Mouse (Mus musculus): ENCODE data around the gene Icam4. TPM values are rescaled to one million over a fixed set of nuclear protein-coding genes. Genes with fewer than 3 reads are reported as not detected.

Icam4 gene
- polyA plus RNA-seq, 1 experiment = 0.21 TPM

DNA sequence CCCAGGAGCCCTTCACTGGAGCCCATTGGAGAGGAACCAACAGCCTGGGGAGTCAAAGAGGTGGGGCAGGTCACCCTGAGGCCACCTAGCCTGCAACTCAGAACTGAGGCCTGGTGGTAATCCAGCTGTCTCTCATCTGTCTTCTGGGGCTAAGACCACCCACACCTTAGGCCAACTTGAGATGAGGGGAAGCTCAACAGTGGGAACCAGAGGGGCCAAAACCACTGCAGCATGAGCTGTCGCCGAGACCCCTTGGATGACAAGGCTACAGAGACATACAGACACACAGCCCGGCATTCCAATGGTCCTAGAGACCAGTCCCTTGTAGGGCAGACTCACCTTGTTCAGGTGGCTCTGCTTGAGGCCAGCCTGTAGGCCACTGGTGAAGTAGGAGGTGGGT lies 46.5 kb downstream of the Icam4 start:
- Histone ChIP-seq H3K4me1 (ENCODE audit: control insufficient read depth, insufficient read depth, low read length) (peaks cover 5% of the 10 kb centered on the region), H3K4me3 (ENCODE audit: control insufficient read depth, low read depth, low read length) (no peak overlapping the region), H3K27ac (ENCODE audit: control insufficient read depth, insufficient read depth, low read depth, low read length) (no peak overlapping the region), H3K27me3 (ENCODE audit: control insufficient read depth, insufficient read depth, low read length) (no peaks in the 10 kb centered on the region), H3K36me3 (ENCODE audit: control insufficient read depth, insufficient read depth, low read length) (peaks cover 4% of the 10 kb centered on the region)
- TF ChIP-seq CTCF (IDR thresholded peaks at IDR 0.05; ENCODE audit: control insufficient read depth, insufficient read depth, insufficient replicate concordance, low read depth, low read length) (no peak), POLR2A (IDR thresholded peaks at IDR 0.05; ENCODE audit: control insufficient read depth, low read depth, low read length) (no peak)

Other genes starting within 250 kb of the Icam4 start
- 0.62 and 1.0 TPM in 2 replicates for gene Col5a3, start 214.3 kb upstream of the Icam4 start, polyA plus RNA-seq (2012; rRNA removed)
- gene Rdh8, start 210.9 kb upstream of the Icam4 start, polyA plus RNA-seq (2012; rRNA removed) = not detected in 2 replicates
- gene A230050P20Rik, start 160.7 kb upstream of the Icam4 start, polyA plus RNA-seq (2012; rRNA removed) = 2.6 and 3.1 TPM in 2 replicates
- gene Angptl6, start 149.6 kb upstream of the Icam4 start, polyA plus RNA-seq (2012; rRNA removed) = 0.88 and 1.1 TPM in 2 replicates
- gene Ppan, start 141.2 kb upstream of the Icam4 start, polyA plus RNA-seq (2012; rRNA removed) = 28.4 and 32.2 TPM in 2 replicates
- 223 and 282 TPM in 2 replicates for gene Eif3g, start 130.8 kb upstream of the Icam4 start, polyA plus RNA-seq (2012; rRNA removed)
- gene Dnmt1, start 69.5 kb upstream of the Icam4 start, polyA plus RNA-seq (2012; rRNA removed) = 15.4 and 18.3 TPM in 2 replicates
- 0.70 and 0.87 TPM in 2 replicates for gene S1pr2, start 52.6 kb upstream of the Icam4 start, polyA plus RNA-seq (2012; rRNA removed)
- 45.1 and 51.5 TPM in 2 replicates for gene Mrpl4, start 26.6 kb upstream of the Icam4 start, polyA plus RNA-seq (2012; rRNA removed)
- 1.8 TPM in 2 replicates for gene Icam1, start 13.4 kb upstream of the Icam4 start, polyA plus RNA-seq (2012; rRNA removed)
- gene Icam5, start 2.7 kb downstream of the Icam4 start, polyA plus RNA-seq (2012; rRNA removed) = 4.0 and 4.2 TPM in 2 replicates
- 1.7 and 2.4 TPM in 2 replicates for gene Zglp1, start 37.7 kb downstream of the Icam4 start, polyA plus RNA-seq (2012; rRNA removed)
- 0.11 and 0.36 TPM in 2 replicates for gene Gm49373, start 43.7 kb downstream of the Icam4 start, polyA plus RNA-seq (2012; rRNA removed)
- 26.1 and 28.7 TPM in 2 replicates for gene Fdx1l, start 44.2 kb downstream of the Icam4 start, polyA plus RNA-seq (2012; rRNA removed)
- gene Gm38431, start 62.6 kb downstream of the Icam4 start, polyA plus RNA-seq (2012; rRNA removed) = 5.1 and 5.3 TPM in 2 replicates
- gene Raver1, start 62.6 kb downstream of the Icam4 start, polyA plus RNA-seq (2012; rRNA removed) = 71.1 and 78.7 TPM in 2 replicates
- 11.4 and 12.5 TPM in 2 replicates for gene Tyk2, start 101.9 kb downstream of the Icam4 start, polyA plus RNA-seq (2012; rRNA removed)
- gene Cdc37, start 120.6 kb downstream of the Icam4 start, polyA plus RNA-seq (2012; rRNA removed) = 38.1 and 40.6 TPM in 2 replicates
- 80.2 and 82.0 TPM in 2 replicates for gene Pde4a, start 136.3 kb downstream of the Icam4 start, polyA plus RNA-seq (2012; rRNA removed)
- 46.9 and 52.8 TPM in 2 replicates for gene Keap1, start 210.0 kb downstream of the Icam4 start, polyA plus RNA-seq (2012; rRNA removed)
- not detected in 2 replicates for gene S1pr5, start 219.1 kb downstream of the Icam4 start, polyA plus RNA-seq (2012; rRNA removed)
- gene Atg4d, start 235.9 kb downstream of the Icam4 start, polyA plus RNA-seq (2012; rRNA removed) = 27.5 and 31.8 TPM in 2 replicates

Data from testis, adult 2 months (tissue).